ENCODE assay signal across 14 mouse cellular contexts in genomic region chr13:45213116-45213834, GRCm38 (mm10).
DNase-seq lines count a peak whose midpoint lies in the region; ATAC-seq lines count a peak whose summit lies in the region.
"Had no signal": no experiment of that assay in that cellular context is flagged by ENCODE, and none has a peak within 500 bp of the region (broad histone marks: within the 10 kb centered on the region; RNA-seq: fewer than 3 reads in every experiment).

No protein-coding gene starts in this region.

- 27% methylated on average over 5 of the region's 5 CpGs for WGBS in embryonic facial prominence, embryonic 15.5 days
- 25% methylated on average over 5 of the region's 5 CpGs for WGBS in kidney, embryonic 15.5 days

- no peaks in the 10 kb centered on the region for H3K27me3 ChIP-seq in embryonic facial prominence, embryonic 15.5 days
- H3K27me3 ChIP-seq in kidney, embryonic 15.5 days = no peaks in the 10 kb centered on the region
- H3K27me3 ChIP-seq: stomach, embryonic 15.5 days had no signal

- H3K4me1 ChIP-seq in embryonic facial prominence, embryonic 15.5 days = peaks cover 10% of the 10 kb centered on the region; the same call in 1 of the 2 replicates
- H3K4me1 ChIP-seq in kidney, embryonic 15.5 days = no peaks in the 10 kb centered on the region
- H3K4me1 ChIP-seq: liver, embryonic 13.5 days; stomach, embryonic 15.5 days had no signal

- DNase-seq in cerebellum, adult 9-11 months = peak; percentile 10
- DNase-seq in cerebellum, adult 8-10 months = no peak
- peak; percentile 11 for DNase-seq in gastrocnemius, postnatal 25 days
- DNase-seq in gastrocnemius, postnatal 14 days = no peak
- DNase-seq in ZHBTc4 (ENCODE audit: low read depth, low spot score) = peak; percentile 7
- DNase-seq: kidney, postnatal 14 days; liver, embryonic 13.5 days had no signal

- ATAC-seq in embryonic facial prominence, embryonic 15.5 days (ENCODE audit: insufficient number of reproducible peaks, low FRiP score, low TSS enrichment, low read depth) = peak; percentile 51; the same call in 1 of the 2 replicates
- ATAC-seq in granulocyte monocyte progenitor cell, adult 5-6 weeks (replicated peaks; ENCODE audit: poor library complexity, severe bottlenecking) = no peak
- ATAC-seq in kidney, embryonic 15.5 days (replicated peaks; ENCODE audit: low FRiP score) = no peak
- ATAC-seq: inflammation-experienced regulatory T-cells, adult 6 months; lung, postnatal 0 days had no signal

- no peaks in the 10 kb centered on the region for H3K9me3 ChIP-seq in embryonic facial prominence, embryonic 15.5 days (replicated peaks)
- H3K9me3 ChIP-seq in kidney, embryonic 15.5 days (replicated peaks) = no peaks in the 10 kb centered on the region
- H3K9me3 ChIP-seq: G1E; liver, embryonic 13.5 days; stomach, embryonic 15.5 days had no signal

- no peak overlapping the region for H3K27ac ChIP-seq in embryonic facial prominence, embryonic 15.5 days (replicated peaks)
- H3K27ac ChIP-seq in kidney, embryonic 15.5 days = no peak overlapping the region
- H3K27ac ChIP-seq: liver, embryonic 13.5 days; stomach, embryonic 15.5 days had no signal

- no peak overlapping the region for H3K4me2 ChIP-seq in embryonic facial prominence, embryonic 15.5 days (replicated peaks)
- H3K4me2 ChIP-seq in kidney, embryonic 15.5 days = no peak overlapping the region
- H3K4me2 ChIP-seq: liver, embryonic 13.5 days; stomach, embryonic 15.5 days had no signal

- intact Hi-C loops in gastrocnemius, postnatal 14 days (cut with DNase I; ENCODE audit: low total_unique reads) = no loop called here

- H3K4me3 ChIP-seq in embryonic facial prominence, embryonic 15.5 days (replicated peaks) = no peak overlapping the region
- H3K4me3 ChIP-seq in kidney, embryonic 15.5 days (replicated peaks) = no peak overlapping the region
- H3K4me3 ChIP-seq: liver, embryonic 13.5 days; stomach, embryonic 15.5 days had no signal

- no peaks in the 10 kb centered on the region for H3K36me3 ChIP-seq in embryonic facial prominence, embryonic 15.5 days
- no peaks in the 10 kb centered on the region for H3K36me3 ChIP-seq in kidney, embryonic 15.5 days
- H3K36me3 ChIP-seq: G1E; liver, embryonic 13.5 days; stomach, embryonic 15.5 days had no signal

- H3K9ac ChIP-seq in embryonic facial prominence, embryonic 15.5 days = no peak overlapping the region
- no peak overlapping the region for H3K9ac ChIP-seq in kidney, embryonic 15.5 days
- H3K9ac ChIP-seq: liver, embryonic 13.5 days; stomach, embryonic 15.5 days had no signal

Comparison
In these comparisons a context has a peak if more than half of its experiments do, and no peak if none do; other contexts are left out.
1. DNase-seq: peak in cerebellum, adult 9-11 months (single experiment), gastrocnemius, postnatal 25 days (single experiment) and ZHBTc4 (single experiment); none in cerebellum, adult 8-10 months (single experiment) and gastrocnemius, postnatal 14 days (single experiment).